Mouse (Mus musculus): ENCODE data around the gene Mettl14. TPM values are rescaled to one million over a fixed set of nuclear protein-coding genes. Genes with fewer than 3 reads are reported as not detected.
"Not testable (repeated sequence)": the region's sequence is repeated elsewhere in the genome, so short reads cannot be mapped to it uniquely, and the experiment has no call there.

The Mettl14 gene
- total RNA-seq, 2 experiments from 2014 or later, result 14.8 to 15.8 TPM

DNA sequence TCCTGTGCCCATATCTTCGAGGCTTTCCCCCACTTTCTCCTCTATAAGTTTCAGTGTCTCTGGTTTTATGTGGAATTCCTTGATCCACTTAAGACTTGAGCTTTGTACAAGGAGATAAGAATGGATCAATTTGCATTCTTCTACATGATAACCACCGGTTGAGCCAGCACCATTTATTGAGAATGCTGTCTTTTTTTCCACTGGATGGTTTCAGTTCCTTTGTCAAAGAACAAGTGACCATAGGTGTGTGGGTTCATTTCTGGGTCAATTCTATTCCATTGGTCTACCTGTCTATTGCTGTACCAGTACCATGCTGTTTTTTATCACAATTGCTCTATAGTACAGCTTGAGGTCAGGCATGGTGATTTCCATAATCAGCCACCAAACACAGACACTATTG, 19.1 kb downstream of the Mettl14 start:
- not testable (repeated sequence) for DNase-seq

DNA sequence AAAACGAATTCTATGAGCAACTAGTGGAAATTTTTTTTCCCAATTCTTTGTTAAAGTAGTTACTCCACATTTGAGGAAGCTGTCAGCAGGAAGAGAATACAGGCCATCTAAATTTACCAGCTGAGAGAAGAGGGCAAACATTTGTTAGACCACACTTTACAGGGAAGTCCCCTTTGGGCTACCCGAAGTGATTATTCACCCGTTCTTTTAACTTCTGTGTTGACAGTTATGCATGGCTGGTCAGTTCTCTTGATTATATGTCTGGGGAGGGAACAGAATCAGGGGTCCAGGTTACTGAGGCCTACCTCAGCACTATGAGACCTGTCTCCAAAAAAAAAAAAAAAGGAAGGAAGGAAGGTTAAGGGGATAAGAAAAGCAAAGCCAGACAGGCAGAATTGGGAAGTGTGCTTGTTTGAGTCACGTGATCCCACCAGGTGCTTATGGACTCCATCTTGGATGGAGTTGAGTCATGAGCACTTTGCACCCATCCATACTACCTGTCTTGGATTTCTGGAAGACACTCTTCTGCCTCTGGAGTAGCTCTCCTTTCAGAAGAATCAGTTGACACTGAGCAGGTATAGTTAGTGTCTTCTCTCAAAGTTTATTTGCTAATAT, 29.4 kb downstream of the Mettl14 start:
- DNase-seq, result no peak

DNA sequence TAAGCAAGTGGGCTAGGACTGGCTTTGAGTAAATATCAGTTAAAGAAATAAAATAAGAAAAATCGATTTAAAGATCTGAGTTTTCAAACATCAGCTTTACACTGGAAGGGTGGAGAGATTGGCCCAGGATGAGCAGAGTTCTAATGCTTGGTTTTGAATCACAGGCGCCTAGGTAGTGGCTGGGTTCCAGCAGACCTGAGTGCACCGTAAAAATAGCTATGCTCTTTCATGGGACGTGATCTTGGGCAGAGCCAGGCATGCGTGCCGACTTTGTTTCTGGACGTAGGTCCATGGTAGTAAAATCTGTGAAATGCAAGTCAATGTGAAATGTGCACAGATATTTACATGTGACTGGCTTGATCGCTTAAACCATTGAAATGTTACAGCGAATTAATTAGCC, 31.5 kb downstream of the Mettl14 start:
- no peak for DNase-seq

DNA sequence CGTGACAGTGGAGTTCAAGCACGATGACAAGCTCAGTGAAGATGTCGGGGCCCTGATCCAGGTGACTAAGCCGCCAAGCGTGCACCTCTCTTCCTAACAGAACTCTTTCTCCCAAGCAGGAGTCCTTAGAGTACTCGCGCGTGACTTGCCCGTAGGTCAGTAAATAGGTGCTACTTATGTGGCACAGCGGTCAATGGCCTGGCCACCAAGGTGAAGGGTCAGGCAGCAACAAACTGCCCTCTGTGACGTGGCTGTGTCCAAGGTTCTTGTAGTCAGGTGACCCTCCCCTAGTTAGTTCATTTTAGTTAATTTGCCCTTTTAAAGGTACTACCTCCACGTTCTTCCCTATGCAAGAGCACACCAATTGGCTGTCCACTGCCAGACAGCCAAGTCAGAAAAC, 32.2 kb downstream of the Mettl14 start:
- no peak for DNase-seq

DNA sequence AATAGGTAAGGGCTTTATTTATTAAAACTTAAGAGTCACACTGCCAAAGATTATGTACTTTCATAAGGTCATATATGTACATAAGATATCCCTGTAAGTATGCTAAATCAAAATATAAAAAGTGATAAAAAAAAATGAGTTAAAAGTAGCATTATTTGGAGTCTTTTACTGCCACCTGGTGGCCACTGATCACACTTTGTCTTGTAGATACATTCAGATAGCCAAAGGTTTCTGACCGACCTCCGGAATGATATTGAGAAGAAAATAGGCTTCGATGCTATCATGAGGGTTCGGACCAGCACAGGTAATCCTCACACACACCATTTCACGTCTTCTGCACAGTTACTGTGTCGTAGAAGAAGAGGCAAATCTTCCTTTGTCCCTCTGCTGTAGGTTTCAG, 32.7 kb downstream of the Mettl14 start:
- peak; percentile 18 to 33 for DNase-seq

DNA sequence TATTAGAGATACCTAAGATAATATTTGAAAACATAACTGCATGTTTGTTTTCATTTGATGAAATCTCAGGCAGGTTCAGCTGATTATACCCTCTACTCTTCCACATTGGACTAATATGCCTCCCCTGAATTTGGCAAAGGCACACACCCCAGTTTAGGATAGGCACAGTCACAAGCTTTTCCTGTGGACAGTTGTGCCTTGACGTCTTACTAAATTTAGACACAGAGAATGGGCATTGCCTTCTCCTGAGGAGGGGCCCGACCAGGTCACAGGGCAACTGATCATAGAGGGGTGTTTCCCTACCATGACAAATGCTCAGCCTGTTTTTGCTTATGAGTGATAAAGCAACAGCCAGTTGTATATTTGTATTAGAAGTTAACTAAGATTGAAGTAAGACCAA, 34.4 kb downstream of the Mettl14 start:
- no peak for DNase-seq

DNA sequence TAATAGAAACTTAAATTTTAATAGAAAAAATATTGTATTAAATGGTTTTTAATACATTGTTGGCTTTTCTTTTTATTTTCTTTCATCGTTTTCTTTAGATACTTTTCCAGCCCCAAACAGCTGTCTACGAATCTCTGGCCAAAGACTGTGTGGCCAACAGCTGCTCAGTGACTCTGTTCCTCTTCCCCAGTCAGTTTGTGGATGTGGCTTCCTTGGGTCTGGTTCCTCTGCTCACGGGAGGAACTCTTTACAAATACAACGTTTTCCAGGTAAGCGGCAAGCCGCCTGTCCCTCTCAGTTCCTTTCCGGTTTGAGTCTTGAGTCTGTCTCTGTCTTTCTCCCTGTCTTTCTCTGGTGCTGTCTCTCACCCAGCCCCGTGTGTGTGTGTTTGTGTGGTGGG, 35.3 kb downstream of the Mettl14 start:
- no peak for DNase-seq

DNA sequence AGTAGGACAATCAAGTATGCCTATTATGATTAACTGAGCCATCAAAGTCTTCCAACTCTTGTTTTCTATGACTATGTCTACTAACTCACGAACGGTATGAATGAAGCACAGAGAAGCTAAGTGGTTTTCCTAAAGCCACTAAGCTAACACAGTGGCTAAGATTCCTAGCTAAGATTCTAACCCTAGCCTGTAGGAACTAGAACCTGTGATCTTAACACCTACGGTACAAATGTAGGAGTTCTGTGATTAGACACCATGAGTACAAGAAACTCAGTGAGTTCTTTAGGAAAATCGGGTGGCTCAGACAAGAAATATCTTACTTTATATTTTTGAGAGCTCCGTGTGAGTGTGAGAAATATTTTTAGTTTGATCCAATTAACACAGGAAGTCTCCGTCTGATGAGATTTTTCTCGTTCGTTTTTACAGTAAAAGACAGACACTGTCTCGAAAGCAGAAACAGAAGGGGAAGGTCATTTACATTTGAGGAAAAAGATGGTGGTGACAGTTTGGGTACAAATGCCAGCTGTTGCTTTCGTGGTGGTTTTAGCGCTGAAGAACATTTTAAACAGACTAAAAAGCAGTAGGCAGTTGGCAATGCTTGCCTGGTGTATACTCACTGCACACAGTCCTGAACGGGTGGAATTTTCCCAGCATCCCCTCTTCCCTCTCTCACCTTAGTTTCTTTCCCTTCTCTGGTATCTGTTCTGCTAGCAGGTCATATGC, 37.7 kb downstream of the Mettl14 start:
- DNase-seq, result no peak

DNA sequence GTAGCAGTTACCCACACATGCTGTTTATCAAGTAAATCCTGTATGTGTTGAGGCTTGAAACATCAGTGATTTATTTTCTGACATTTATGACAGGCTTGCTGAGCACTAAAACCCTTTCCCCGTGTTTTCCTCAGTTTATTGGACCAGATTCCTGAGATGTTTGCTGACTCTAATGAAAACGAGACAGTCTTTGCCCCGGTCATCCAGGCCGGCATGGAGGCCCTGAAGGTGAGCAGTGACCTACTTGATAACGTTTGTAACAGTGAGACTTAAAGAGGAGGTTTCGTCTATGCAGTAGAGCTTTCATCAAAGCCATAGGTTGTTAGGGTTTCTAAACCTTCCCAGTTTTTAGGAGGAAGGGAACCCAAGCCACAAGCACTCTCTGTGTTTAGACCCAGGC, 42.2 kb downstream of the Mettl14 start:
- DNase-seq, result no peak

DNA sequence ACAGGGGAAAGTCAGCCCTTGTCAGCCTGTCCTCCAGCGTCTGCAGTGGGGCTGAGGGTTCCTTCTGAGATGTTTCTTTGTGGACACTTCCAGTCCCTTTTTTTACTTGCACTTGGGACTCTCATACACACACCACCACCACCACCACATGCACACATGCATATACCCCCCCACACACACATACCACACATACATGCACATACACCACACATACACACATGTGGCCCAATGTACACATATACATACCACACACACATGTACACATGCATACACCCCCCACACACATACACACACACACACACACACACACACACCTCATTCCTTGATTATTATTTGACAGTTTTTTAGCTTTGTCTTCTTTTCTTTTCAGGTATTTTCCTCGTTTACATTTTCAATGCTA, 44.9 kb downstream of the Mettl14 start:
- no peak for DNase-seq

DNA sequence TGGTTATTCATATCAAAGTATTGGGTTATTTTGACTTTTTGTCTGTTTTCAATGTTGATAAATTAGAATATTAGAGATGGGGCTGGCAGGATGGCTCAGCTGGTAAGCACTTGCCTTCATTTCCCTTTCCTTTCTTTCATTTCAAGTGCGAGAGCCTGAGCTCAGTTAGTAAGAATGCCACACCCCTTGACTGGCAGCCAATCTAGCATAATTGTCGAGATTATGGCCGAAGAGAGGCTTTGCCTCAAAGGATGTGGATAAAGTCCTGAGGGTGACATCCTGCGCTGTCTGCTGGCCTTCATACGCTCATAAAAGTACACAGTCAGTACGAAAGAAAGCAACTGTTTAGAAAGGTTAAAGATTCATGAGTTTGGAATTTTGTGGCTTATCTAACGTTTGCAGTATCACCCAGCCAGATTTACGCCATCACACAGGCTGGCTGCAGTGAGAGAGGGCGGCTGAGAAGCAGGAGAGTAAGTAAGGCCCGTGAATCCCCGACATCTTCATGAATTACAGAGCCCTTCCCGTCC, 47.2 kb downstream of the Mettl14 start:
- peak in 1 of 2 experiments; percentile 31 for DNase-seq

DNA sequence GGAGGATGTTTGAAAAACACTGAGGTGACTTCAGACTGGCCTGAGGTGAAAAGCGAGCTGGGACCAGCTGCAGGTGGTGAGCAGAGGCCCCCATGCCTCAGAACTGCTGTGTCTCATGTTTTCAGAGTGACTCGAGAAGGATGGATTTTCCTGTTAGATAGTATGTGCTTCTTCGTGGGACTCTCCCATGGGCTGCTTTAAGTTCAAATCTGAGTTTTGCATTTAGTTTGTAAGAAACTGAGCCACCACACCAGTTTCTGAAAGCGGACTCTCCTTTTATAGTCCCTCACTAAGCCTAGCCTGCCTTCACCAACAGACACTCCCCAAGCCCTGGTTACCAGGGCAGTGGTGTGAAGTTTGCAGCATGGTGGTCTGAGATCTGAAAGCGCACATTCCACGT, 48.1 kb downstream of the Mettl14 start:
- no peak for DNase-seq

DNA sequence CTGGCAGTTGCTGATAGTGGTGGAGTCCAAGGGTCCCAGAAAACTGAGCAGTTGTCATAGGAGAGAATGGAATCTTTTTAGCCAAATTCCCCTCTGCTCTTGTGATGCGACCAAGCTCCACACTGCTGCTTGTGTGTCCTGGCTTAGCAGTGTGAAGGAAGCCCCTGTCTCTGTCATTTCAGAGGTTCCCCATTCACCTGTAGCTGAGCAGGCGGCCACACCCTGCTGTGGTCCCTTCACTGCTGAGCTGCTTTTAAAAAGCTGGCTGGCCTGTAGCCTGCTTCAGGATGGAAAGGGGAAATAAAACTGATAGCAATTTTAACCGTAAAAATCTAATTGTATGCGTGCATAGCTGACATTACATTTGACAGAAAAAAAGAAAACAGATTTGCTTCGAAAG, 49.0 kb downstream of the Mettl14 start:
- no peak for DNase-seq

DNA sequence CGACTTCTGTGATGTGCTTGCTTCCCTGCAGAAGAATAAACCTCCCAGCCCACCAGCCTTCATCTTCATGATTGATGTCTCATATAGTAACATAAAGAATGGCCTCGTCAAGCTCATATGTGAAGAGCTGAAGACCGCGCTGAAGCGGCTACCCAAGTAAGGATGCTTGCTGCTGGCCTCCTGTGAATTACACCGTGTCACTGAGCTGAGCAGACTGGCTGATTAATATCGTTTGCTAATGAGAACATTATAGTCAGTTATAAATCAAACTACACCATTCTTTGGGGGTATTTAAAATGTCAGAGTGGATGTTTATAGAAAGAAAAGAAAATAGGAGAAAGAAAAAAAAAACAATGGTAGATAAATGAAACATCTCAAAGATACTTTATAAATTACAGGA, 49.5 kb downstream of the Mettl14 start:
- DNase-seq, result no peak

DNA sequence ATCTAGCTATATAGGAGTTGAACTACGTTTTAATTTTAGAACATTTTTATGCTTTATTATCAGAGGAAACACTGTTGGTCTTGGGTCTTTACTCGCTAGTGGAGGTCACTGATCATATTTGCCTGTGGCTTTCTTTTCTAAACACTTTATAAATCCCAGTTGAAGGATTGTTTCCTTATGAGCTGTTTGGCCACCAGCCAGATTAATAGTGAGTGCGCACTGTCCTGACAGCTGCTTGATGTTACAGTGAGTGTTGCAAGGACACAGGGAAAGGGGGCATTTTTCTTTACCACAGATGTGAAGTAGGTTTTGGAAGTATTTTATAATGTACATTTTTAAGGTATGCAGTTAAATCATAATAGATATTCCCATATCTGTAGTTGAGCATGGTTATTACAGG, 50.4 kb downstream of the Mettl14 start:
- DNase-seq, result peak; percentile 32 to 62

DNA sequence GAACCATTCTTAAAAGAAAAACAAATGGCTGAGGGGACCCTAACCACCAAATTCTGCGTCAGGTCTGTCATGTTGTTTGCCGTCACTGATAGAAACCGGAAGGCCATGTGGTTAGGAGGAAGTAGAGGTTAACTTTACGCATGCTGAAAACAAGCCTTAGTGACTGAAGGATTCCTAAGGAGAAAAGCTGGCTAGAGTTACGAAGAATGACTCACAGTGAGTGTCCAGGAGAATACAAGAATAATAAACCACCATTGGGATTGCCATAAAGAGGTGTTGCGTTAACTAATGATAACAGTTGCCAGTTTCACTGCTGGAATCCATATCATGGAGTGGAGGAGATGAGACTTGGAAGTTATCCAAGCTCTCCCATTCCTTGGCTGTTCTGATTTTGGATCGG, 51.0 kb downstream of the Mettl14 start:
- DNase-seq, result no peak

DNA sequence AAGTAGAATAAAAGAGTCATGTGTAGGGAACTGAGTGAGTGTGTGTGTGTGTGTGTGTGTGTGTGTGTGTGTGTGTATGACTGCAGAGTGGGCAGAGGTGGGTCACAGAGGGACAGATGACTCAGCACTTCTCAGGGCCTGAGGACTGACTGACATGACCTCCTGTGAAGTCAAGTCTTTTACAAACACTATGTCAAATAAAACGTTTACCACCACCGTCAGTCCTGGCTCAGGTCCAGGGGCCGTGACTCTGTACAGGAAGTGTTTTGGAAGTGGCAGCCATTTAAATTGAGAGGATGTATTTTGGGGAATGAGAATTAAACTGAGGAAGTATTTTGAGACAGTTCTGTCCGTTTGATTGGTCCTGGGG, 52.9 kb downstream of the Mettl14 start:
- peak; percentile 34 to 39 for DNase-seq

DNA sequence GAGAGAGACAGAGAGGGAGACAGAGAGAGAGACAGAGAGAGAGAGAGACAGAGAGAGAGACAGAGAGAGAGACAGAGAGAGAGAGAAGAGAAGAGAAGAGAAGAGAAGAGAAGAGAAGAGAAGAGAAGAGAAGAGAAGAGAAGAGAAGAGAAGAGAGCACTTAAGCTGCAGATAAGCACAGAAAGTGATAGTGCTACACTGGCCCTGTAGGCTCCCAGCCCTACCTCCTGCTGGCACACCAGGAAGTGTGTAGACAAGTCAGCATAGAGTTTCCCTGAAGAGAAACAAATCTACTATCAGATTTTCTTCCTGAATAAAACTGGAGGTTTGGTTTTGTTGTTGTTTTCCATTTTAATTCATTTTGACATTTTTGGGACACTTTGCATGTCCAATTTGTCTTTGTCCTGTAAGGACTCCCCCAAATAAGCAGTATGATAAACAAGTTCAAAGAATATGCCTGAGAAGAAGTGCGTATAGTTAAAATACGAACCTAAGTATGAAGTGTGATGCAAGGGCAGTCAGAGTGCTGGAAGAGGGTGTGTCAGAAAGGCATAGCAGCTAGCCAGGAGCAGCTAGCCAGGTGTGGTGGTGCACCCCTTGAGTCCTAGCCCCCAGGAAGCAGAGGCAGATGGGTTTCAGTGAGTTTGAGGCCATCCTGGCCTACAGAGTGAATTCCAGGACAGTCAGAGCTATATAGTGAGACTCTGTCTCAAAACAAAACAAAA, 53.4 kb downstream of the Mettl14 start:
- DNase-seq, result no peak

DNA sequence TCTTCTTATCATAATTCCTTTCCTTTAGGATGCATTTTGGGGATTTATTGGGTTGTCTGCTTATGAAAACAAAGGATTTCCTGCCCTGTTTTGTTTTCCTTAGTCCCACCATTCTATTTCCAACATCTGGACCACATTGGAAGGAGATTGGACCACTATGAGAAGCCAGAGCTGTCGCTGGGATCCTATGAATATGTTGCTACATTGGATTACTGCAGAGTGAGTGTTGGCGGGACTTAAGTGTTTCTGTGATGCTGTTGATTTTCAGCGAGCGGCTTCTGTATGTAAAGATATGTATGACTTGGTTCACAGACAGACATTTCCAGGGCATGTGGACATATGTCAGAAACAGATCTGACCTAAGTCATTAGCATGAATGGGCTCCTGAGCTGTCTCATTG, 55.7 kb downstream of the Mettl14 start:
- DNase-seq, result no peak

DNA sequence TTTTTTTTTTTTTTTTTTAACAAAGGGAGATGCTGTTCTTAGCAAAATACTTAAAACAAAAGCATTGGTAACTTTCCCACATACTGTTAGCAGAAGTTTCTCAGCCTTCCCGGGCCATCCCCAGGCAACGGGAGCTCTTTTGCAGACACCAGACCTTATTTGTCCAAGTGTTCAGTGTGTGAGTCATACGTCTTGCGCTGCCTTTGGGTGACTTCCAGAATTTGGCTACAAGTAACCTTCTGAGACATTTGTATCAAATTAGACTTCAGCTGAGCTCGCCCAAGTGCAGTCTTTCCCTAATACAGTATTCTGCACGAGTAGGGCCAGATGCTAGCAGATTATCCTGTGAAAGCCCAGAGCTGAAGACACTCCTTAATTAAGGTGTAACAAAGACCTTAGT, 56.7 kb downstream of the Mettl14 start:
- DNase-seq, result peak; percentile 70 to 77

DNA sequence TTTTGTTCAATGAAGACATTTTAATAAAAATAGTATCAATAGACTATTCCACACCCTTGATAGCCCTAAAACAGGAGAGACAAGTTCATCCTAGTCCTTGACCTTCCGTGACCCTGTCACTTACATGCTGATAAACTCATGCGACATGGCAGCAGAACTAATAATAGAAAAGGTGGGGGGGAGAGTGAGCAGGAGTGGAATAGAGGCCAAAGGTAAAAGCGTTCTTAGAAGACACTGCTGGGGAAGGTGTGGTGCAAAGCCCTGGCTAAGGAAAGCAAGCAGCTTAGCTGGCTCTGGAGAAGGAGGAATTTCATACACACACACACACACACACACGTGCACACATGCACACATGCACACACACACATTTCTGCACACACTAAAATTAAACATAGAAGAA, 61.6 kb downstream of the Mettl14 start:
- DNase-seq, result no peak

DNA sequence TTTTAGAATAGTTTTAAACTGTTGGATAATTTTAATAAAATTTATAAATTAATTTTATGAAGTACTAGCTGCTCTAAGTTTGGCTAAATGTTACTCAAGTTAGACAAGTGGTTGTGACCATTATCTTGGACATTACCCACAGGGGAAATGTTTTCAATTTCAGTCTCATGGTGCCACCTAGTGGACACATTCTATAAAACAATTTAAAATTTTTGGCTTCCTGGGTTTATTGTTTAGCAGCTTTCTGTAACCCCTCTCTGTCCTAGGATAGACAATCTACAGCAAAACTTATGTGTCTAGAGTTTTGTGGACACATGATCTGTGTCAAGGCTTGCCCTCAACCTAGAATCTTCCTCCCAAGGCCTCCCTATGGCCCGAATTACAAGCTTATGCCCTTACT, 63.8 kb downstream of the Mettl14 start:
- DNase-seq, result no peak

DNA sequence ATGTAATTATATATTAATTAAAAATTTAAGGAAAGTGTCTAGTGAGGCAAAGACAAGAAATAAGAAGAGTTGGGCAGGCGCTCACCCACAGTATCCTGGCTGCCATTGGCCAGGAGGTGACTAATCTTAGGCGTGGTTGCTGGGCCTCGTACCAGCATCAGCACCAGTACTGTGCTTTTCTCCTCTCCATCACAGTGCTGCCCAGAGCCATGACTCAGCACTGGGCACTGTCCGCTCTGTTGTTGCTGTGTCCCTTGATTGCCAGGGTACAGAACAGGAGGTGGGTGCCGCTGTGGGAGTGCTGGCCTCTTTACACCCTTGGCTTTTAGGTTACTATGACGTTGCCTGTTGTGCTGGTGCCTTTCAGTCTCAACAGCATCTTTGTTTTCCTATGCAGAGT, 64.3 kb downstream of the Mettl14 start:
- DNase-seq, result peak; percentile 45 to 57
